7 mouse cellular contexts compared by ENCODE assay signal in the genomic region with DNA sequence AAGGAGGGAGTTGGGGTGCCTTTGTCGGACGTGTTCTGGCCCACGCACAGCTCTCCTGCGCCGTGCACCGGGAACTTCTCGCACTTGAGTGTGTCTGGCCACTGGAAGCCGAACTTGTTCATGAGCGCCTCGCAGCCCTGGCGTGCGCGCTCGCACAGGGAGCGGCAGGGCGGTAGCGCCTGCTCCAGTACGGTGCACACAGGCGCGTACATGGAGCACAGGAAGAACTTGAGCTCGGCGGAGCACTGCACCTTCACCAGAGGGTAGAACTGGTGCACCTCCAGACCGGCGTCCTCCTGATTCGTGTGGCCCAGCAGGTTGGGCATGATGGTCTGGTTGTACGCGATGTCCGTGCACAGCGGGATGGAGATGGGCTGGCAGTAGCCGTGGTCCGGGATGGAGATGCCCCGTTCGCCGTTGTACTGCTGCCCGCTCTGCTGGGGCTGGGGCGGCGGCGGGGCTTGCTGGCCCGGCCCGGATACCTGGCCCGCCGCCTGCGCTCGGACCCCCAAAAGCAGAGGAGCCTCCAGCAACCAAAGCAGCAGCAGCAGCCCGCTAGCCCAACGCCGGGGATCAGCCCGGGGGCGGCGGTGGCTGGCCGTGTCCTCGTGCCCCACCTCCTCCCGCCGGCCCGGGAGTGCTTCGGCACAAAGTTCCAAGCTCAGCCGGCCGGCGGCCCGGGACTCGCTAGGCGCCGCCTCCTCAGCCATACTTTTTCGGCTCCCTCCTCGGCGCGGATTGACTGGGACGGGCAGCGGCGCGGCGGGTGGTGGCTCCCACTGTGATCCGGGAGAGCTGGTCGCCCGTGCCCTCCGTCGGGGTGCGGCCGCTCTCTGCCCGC. TPM values are rescaled to one million over a fixed set of nuclear protein-coding genes. Genes with fewer than 3 reads are reported as not detected.
DNase-seq lines count a peak whose midpoint lies in the region; ATAC-seq lines count a peak whose summit lies in the region.

No protein-coding gene starts in this region.

- peak overlapping the region; percentile 93 for H3K4me2 ChIP-seq in intestine, embryonic 15.5 days (replicated peaks)
- peak overlapping the region; percentile 80 for H3K4me2 ChIP-seq in stomach, embryonic 15.5 days

- intact Hi-C loops in left cerebral cortex, postnatal 4 days (cut with DNase I) = loop anchor here (10.0 kb wide), 2 partner anchors 158 to 492 kb away; no protein-coding TSS in a partner anchor

- H3K27ac ChIP-seq in intestine, embryonic 15.5 days = peak overlapping the region; percentile 99
- peak overlapping the region; percentile 97 for H3K27ac ChIP-seq in midbrain, embryonic 10.5 days (replicated peaks)
- H3K27ac ChIP-seq in stomach, embryonic 15.5 days = peak overlapping the region; percentile 98

- peak; percentile 67 for ATAC-seq in intestine, embryonic 15.5 days
- peak; percentile 54 for ATAC-seq in stomach, embryonic 15.5 days (ENCODE audit: insufficient read depth, low FRiP score, low read depth)

- H3K36me3 ChIP-seq in intestine, embryonic 15.5 days = no peaks in the 10 kb centered on the region
- H3K36me3 ChIP-seq in midbrain, embryonic 10.5 days = 0 out of 2 replicates have a peak, but pooled peaks cover 8% of the 10 kb centered on the region
- no peaks in the 10 kb centered on the region for H3K36me3 ChIP-seq in stomach, embryonic 15.5 days

- H3K27me3 ChIP-seq in intestine, embryonic 15.5 days (replicated peaks) = no peaks in the 10 kb centered on the region; the same call in 1 of the 2 replicates
- peaks cover 48% of the 10 kb centered on the region for H3K27me3 ChIP-seq in midbrain, embryonic 10.5 days (ENCODE audit: low read depth, poor library complexity, severe bottlenecking)
- no peaks in the 10 kb centered on the region for H3K27me3 ChIP-seq in stomach, embryonic 15.5 days (replicated peaks)

- H3K4me3 ChIP-seq in intestine, embryonic 15.5 days (replicated peaks) = peak overlapping the region; percentile 86
- peak overlapping the region; percentile 87 for H3K4me3 ChIP-seq in midbrain, embryonic 10.5 days
- peak overlapping the region; percentile 90 for H3K4me3 ChIP-seq in stomach, embryonic 15.5 days (replicated peaks)

- peaks cover 14% of the 10 kb centered on the region; the same call in 1 of the 2 replicates for H3K4me1 ChIP-seq in intestine, embryonic 15.5 days (replicated peaks)
- H3K4me1 ChIP-seq in midbrain, embryonic 10.5 days = peaks cover 41% of the 10 kb centered on the region
- peaks cover 8% of the 10 kb centered on the region for H3K4me1 ChIP-seq in stomach, embryonic 15.5 days

- DNase-seq in adrenal gland, postnatal 14 days = peak; percentile 82
- DNase-seq in embryo, embryonic 11 days = peak; percentile 83
- peak; percentile 66 to 75 for DNase-seq in gastrocnemius, postnatal 4 days (ENCODE audit: low spot score in 2 of 2)
- DNase-seq in left cerebral cortex, postnatal 4 days = peak; percentile 52
- DNase-seq in midbrain, embryonic 10.5 days (ENCODE audit: low spot score) = peak; percentile 79

- H3K9ac ChIP-seq in intestine, embryonic 15.5 days = peak overlapping the region; percentile 86
- H3K9ac ChIP-seq in stomach, embryonic 15.5 days = peak overlapping the region; percentile 94

- no peaks in the 10 kb centered on the region for H3K9me3 ChIP-seq in intestine, embryonic 15.5 days
- no peaks in the 10 kb centered on the region for H3K9me3 ChIP-seq in midbrain, embryonic 10.5 days (replicated peaks)
- H3K9me3 ChIP-seq in stomach, embryonic 15.5 days = no peaks in the 10 kb centered on the region

- WGBS in intestine, embryonic 15.5 days = under 1% methylated on average over 80 of the region's 80 CpGs
- under 1% methylated on average over 79 of the region's 80 CpGs for WGBS in midbrain, embryonic 10.5 days
- under 1% methylated on average over 80 of the region's 80 CpGs for WGBS in stomach, embryonic 15.5 days

RNA-seq across cellular contexts. Expression of a gene that starts 0.7 kb away (rescaled TPM):
- 16.0 and 20.5 TPM in 2 replicates for total RNA-seq in adrenal gland, postnatal 14 days (2021)
- total RNA-seq in gastrocnemius, postnatal 4 days (2021) = 10 to 100 TPM; 17.0 to 18.0 TPM
- polyA plus RNA-seq in intestine, embryonic 15.5 days (2015; fragmentation: Nextera tagmentation; extraction: Ambion mirVana) = 16.9 and 17.8 TPM in 2 replicates
- total RNA-seq in left cerebral cortex, postnatal 4 days (2021) = 10 to 100 TPM; 13.2 to 14.0 TPM
- polyA plus RNA-seq in midbrain, embryonic 10.5 days (2016; fragmentation: Nextera tagmentation; extraction: Ambion mirVana) = 11.2 and 16.0 TPM in 2 replicates
- polyA plus RNA-seq in stomach, embryonic 15.5 days (2015; fragmentation: Nextera tagmentation; extraction: Ambion mirVana) = 24.7 and 24.9 TPM in 2 replicates

Comparison
In these comparisons a context has a peak if more than half of its experiments do, and no peak if none do; other contexts are left out.
1. Peak in every context shown above with its lines: DNase-seq, ATAC-seq, H3K4me3 ChIP-seq and H3K27ac ChIP-seq.